Mouse (Mus musculus): ENCODE data around the gene Lrrc34. TPM values are rescaled to one million over a fixed set of nuclear protein-coding genes. Genes with fewer than 3 reads are reported as not detected.

Gene Lrrc34
- not detected for total RNA-seq (2021)

DNA sequence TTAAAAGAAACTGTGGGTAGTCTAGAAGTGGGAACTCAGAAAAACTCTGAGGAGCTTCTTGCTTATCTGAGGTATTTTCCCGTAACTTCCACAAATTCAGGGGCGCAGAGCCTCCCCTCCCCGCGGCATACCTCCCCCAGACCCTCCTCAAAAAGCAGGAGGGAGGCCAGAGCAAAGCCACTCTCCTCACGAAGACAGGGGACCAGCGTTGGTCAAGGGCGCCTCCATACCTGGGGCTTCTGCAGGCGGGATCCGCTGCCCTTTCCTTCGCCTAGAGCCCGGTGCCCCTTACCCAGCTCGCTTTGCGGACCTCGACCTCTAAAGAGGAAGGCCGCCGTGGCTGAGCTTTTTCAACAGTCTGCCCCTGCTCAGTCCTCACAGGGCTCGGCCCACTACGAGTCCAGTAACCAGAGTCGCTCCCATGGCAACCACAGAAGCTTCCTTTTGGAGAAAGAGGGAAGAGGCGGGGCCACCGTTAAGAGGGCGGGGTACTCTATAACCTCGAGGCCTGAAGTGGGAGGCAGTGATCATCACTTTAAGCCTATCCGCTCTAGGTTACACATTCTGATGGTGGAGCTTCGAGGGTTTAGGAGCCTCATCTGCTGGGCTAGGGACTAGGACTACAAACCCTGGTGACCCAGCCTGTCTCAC is at the start of gene Lrrc34:
Gene Lrrc34 (minus strand): TSS at position 430 of the 651 bp plus-strand sequence.
- intact Hi-C loops (cut with DNase I) = no loop called here

GRCm38 (mm10) chr3:30696346-30696745 is 48.7 kb upstream of the Lrrc34 start:
- intact Hi-C loops (cut with DNase I) = loop anchor here (10.0 kb wide), 1 partner anchor 438 kb away; no protein-coding TSS in a partner anchor
- DNase-seq (ENCODE audit: low spot score in 2 of 2) = peak; percentile 24 to 47

More for the DNA sequence above, at the start of gene Lrrc34:
- DNase-seq (ENCODE audit: low spot score in 2 of 2) = no peak

- intact Hi-C loops (cut with DNase I) = loop anchor here (10.0 kb wide), 1 partner anchor 439 kb away; no protein-coding TSS in a partner anchor
- no peak for DNase-seq (ENCODE audit: low spot score in 2 of 2)
These were observed 48.0 kb upstream of the Lrrc34 start for GRCm38 (mm10) chr3:30695661-30696060.

- intact Hi-C loops (cut with DNase I) = loop anchor here (10.0 kb wide), 1 partner anchor 444 kb away; no protein-coding TSS in a partner anchor
- no peak for DNase-seq (ENCODE audit: low spot score in 2 of 2)
These were observed 43.3 kb upstream of the Lrrc34 start for GRCm38 (mm10) chr3:30690976-30691375.

DNA sequence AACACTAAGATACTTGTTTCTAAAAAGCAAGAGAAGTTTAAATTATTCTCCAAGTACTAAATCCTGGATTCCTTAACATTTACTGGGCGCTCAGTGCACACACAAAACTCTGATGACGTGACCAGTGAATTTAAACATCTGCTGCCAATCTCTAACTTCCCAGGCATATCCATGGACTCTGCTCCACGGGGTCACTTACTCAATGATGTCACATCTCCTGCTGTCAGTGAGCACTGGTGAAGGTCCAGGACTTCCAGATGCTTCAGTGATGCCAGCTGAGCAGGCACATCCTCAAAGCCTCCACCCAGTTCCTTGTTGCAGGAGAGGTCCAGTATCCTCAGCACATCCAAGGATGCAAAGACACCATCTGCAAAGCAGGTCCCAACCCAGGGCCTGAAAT is 39.5 kb upstream of the Lrrc34 start:
- no peak for DNase-seq (ENCODE audit: low spot score in 2 of 2)
- intact Hi-C loops (cut with DNase I) = no loop called here

- intact Hi-C loops (cut with DNase I) = no loop called here
- no peak for DNase-seq (ENCODE audit: low spot score in 2 of 2)
These were observed 35.5 kb upstream of the Lrrc34 start for GRCm38 (mm10) chr3:30683190-30683589.

GRCm38 (mm10) chr3:30658486-30658885 is 10.8 kb upstream of the Lrrc34 start:
- DNase-seq (ENCODE audit: low spot score in 2 of 2) = no peak
- intact Hi-C loops (cut with DNase I) = no loop called here

- intact Hi-C loops (cut with DNase I) = no loop called here
- no peak for DNase-seq (ENCODE audit: low spot score in 2 of 2)
These were observed 8.3 kb upstream of the Lrrc34 start for GRCm38 (mm10) chr3:30655937-30656336.

GRCm38 (mm10) chr3:30650062-30650841 is 2.6 kb upstream of the Lrrc34 start:
- intact Hi-C loops (cut with DNase I) = no loop called here
- DNase-seq (ENCODE audit: low spot score in 2 of 2) = peak in 1 of 2 experiments; percentile 6

GRCm38 (mm10) chr3:30648466-30648865 is 797 bp upstream of the Lrrc34 start:
- DNase-seq (ENCODE audit: low spot score in 2 of 2) = no peak
- intact Hi-C loops (cut with DNase I) = no loop called here

- intact Hi-C loops (cut with DNase I) = no loop called here
- DNase-seq (ENCODE audit: low spot score in 2 of 2) = no peak
These were observed 908 bp downstream of the Lrrc34 start for GRCm38 (mm10) chr3:30646761-30647160.

DNA sequence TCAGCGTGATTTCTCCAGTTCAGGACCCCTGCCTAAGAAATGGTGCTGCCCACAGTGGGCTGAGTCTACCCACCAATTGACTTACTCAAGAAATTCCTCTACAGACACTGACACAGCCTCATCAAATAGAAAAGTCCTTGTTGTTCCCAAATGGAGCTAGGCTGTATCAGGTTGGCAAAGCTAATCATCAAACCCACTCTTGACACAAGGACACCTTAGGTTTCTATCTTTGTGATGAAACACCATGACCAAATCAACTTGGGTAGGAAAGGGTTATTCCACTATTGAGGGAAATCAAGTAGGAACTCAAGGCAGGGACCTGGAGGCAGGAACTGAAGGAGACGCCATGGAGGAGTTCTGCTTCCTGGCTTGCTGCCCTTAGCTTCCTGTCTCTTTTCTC is 3.5 kb downstream of the Lrrc34 start, which contains the start of gene Lrriq4:
Gene Lrriq4 (plus strand): TSS at position 301 of the 400 bp plus-strand sequence.
- DNase-seq (ENCODE audit: low spot score in 2 of 2) = no peak
- intact Hi-C loops (cut with DNase I) = no loop called here

DNA sequence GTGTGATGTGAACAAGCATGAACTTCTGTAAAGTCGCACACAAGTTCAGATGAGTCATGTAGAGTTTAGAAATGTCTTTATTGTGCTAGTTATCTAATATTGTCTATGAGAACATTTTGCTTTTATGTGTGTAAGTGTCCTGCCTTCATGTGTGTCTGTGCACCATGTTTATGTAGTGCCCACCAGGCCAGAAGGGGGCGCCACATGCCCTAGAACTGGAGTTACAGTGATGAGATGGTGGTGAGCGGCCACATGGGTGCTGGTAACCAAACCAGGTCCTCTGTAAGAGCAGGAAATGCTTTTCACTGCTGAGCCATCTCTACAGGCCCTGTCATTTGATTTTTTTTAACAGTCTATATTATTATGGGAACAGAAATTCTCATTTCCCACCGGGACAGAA is 12.0 kb downstream of the Lrrc34 start:
- DNase-seq (ENCODE audit: low spot score in 2 of 2) = no peak
- intact Hi-C loops (cut with DNase I) = no loop called here

GRCm38 (mm10) chr3:30633681-30634080 is 14.0 kb downstream of the Lrrc34 start:
- intact Hi-C loops (cut with DNase I) = no loop called here
- DNase-seq (ENCODE audit: low spot score in 2 of 2) = no peak

GRCm38 (mm10) chr3:30620132-30620531 is 27.5 kb downstream of the Lrrc34 start:
- DNase-seq (ENCODE audit: low spot score in 2 of 2) = no peak
- intact Hi-C loops (cut with DNase I) = no loop called here

GRCm38 (mm10) chr3:30610930-30611329 is 36.7 kb downstream of the Lrrc34 start:
- intact Hi-C loops (cut with DNase I) = no loop called here
- no peak for DNase-seq (ENCODE audit: low spot score in 2 of 2)

- no peak for DNase-seq (ENCODE audit: low spot score in 2 of 2)
- intact Hi-C loops (cut with DNase I) = loop anchor here (10.0 kb wide), 1 partner anchor 356 kb away; the partner anchor contains the start of gene Phc3
These were observed 38.7 kb downstream of the Lrrc34 start for GRCm38 (mm10) chr3:30608999-30609398.

- intact Hi-C loops (cut with DNase I) = loop anchor here (5.0 to 10.0 kb wide), 2 partner anchors 189 to 362 kb away; partner anchors contain the start of genes Phc3 and Sec62
These were observed 44.4 kb downstream of the Lrrc34 start for GRCm38 (mm10) chr3:30603256-30603655.

GRCm38 (mm10) chr3:30602740-30603098 is 45.0 kb downstream of the Lrrc34 start:
- intact Hi-C loops (cut with DNase I) = loop anchor here (5.0 to 10.0 kb wide), 2 partner anchors 190 to 362 kb away; partner anchors contain the start of genes Phc3 and Sec62
- no peak for DNase-seq (ENCODE audit: low spot score in 2 of 2)

More at GRCm38 (mm10) chr3:30603256-30603655, 44.4 kb downstream of the Lrrc34 start:
- no peak for DNase-seq (ENCODE audit: low spot score in 2 of 2)

- peak; percentile 99 for DNase-seq (ENCODE audit: low spot score in 2 of 2)
- intact Hi-C loops (cut with DNase I) = loop anchor here (5.0 to 10.0 kb wide), 2 partner anchors 190 to 363 kb away; partner anchors contain the start of genes Phc3 and Sec62
These were observed 45.5 kb downstream of the Lrrc34 start, which contains the start of gene Mynn for GRCm38 (mm10) chr3:30602065-30602739. Gene Mynn (plus strand): TSS chr3:30602065.

Data from left cerebral cortex, postnatal 36 days (tissue).